Mouse (Mus musculus) urinary bladder, postnatal 4 days (tissue): ENCODE results near the gene Myadml2.
A peak's percentile ranks its signal among the peaks of the same experiment; 100 is the strongest.

Experiments used
- DNase-seq, 2 experiments: peaks; one replicate each; pipeline ENCODE4 v3.0.0; 2021 to 2022; ENCODE audit warnings: low spot score in 2 of 2

The Myadml2 gene

DNA sequence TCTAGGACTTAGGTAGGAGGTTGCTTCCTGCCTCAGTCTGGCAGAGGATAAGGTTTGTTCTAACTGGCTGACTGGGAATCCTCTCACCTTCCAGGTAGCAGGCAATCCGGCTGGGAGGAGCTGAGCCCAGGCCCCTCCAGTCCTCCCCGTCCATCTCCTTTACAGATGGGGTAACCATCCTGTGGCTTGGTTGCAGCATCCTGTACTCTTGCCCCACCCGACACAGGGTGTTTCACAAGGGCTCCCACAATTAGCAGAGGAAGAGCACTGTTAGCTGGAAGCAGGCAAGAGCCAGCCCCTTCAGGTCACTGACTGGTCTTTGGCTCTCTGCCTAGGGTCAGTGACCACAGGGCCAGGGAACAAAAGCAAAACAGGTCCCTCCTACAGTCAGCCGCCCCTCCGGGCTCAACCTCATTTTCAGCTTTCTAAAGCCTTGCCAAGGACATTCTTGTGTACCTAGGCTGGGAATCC lies 17.5 kb downstream of the Myadml2 start:
- DNase-seq = no peak

GRCm38 (mm10) chr11:120629911-120630310 lies 18.0 kb downstream of the Myadml2 start:
- DNase-seq = no peak

DNA sequence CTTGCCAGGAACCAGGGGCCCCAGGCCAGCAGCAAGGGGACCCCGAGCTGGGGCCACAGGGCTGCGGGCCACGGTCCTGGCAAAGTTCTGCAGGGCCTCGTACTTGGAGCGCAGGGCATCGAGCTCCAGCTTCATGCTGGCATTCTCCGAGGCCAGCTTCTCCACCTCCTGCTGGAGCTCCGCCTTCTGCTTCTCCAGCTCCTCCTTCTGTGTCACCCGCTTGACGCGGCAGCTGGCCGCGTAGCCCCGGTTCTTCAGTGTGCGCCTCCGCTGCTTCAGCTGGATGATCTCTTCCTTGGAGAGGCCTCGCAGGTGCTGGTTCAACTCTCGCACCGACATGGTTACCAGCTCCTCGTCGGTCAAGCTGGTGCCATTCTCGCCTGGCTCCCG lies 18.6 kb downstream of the Myadml2 start:
- DNase-seq = no peak

DNA sequence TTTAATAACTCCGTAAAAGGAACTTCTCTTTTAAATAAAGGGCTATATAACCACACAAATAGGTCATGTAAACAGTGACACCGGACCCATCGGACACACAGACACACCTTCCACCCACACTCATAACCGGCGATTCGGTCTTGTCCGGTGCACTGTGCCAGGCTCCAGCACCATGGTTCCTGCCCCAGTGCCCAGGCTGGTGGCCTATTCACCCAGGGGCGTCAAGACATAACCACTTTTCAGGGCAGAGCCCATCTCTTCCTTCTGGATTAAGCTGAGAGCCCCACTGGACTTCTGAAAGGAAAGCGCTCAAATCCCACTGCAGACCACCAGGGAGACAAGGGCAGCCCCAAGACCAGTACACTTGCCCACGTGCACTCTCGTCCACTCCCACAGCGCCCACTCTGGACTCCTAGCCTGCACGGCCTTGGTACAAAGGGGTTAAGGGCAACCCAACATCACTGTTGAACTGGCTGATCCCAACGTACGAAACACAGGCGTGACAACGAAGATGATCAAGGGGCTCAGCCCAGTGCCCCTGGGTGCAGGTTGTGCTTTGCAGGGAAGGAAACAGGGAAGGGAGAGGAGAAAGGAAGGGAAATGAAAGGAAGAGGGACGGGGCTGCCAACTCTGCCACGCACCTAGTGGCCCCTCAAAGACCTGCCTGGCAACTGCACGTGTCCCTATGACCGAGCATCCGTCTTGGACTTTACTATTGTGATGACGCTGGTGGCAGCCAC lies 19.2 kb downstream of the Myadml2 start:
- DNase-seq = no peak

- peak in 1 of 2 experiments; percentile 16 for DNase-seq
Observed at GRCm38 (mm10) chr11:120627468-120628300, 20.3 kb downstream of the Myadml2 start.

DNA sequence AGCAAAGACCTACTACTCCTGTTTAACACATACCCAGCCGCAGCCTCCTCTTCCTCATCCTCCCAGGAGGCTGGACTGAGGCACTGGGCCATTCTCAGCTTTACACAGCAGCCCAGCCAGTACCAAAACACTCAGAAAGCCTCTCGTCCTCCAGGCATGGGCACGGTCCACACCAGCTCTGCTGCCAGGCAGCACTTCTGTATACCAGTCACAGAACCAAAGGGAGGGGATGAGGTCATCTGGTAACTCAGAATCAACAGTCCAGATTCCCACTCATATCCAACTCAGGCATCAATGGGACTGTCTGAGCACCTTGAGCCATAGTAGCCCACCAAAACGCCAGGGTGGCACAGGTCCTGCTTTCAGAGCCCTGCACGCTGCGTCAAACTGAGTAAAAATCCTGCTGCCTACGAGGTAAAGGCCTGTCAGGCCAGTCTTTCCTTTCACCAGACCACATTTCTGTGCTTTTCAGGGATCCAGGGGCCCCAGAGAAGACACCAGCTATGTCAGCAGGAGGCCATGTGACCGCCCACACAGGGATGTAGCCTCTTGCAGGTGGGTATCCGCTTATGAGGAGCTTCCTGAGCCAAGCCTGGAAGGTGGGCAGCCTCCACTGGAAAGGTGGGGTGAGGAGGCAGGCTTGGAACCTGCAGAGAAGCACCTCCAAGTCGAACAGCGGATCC lies 21.0 kb downstream of the Myadml2 start:
- no peak for DNase-seq

DNA sequence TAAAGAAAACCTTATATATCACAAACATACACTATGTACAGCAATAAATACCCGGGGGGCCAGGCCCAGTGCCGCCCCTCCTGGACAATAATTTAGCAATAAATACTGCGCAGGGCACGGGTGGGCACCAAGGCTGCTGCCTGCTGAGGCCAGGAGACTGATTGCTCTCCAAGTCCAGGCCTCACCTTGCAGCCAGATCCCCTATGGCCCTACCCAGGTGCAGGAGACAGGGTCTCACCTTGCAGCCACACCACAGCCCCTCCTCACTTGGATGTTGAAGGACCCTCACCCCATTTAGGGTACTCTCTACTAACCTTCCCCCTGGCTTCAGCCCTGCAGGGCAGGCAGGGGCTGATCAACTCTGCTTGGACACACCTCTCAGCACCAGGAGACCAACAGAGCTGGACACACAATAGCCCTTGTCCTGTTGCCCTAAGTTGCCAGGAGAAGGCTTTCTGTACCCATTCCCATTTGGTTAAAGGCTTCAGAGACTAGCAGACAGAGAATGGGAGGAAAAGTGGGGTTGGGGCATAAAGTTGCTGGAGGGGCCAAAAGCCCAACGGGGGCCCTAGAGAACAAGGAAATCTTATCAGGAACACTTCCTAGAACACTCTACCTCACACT lies 22.7 kb downstream of the Myadml2 start, which contains the start of gene Sirt7:
TSS of gene Sirt7 (minus strand) at position 89 of the 624 bp plus-strand sequence.
- DNase-seq = peak in 1 of 2 experiments; percentile 16

GRCm38 (mm10) chr11:120624680-120625111 lies 23.3 kb downstream of the Myadml2 start:
- peak; percentile 82 to 87 for DNase-seq

GRCm38 (mm10) chr11:120623961-120624679 lies 23.8 kb downstream of the Myadml2 start:
- peak in 1 of 2 experiments; percentile 52 for DNase-seq

DNA sequence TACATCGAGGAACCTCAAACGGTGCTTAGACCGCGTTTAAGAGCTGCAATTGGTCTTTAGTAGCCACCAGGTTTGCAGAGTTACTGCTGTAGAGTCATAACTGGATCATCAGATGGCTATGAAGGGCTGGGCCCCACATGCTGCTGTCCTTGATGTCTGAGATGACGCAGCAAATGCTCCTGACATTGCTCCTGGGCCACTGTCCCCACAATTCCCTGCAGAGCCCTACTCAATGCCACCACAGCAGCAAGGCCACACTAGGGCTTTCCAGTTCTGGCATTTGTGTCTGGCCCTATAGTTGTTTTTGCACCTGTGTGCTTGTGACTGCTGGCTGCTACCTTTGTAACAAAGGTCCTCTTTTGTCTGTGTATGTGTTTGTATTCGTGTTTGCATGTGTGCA lies 25.2 kb downstream of the Myadml2 start:
- no peak for DNase-seq

- no peak for DNase-seq
Observed at GRCm38 (mm10) chr11:120620195-120620594, 27.8 kb downstream of the Myadml2 start.

- DNase-seq = peak in 1 of 2 experiments; percentile 18
Observed at GRCm38 (mm10) chr11:120618619-120619535, 29.1 kb downstream of the Myadml2 start.

GRCm38 (mm10) chr11:120617519-120618112 lies 30.3 kb downstream of the Myadml2 start, which contains the start of gene Pcyt2:
Pcyt2 (minus strand) TSS chr11:120617936.
- peak; percentile 91 to 92 for DNase-seq

DNA sequence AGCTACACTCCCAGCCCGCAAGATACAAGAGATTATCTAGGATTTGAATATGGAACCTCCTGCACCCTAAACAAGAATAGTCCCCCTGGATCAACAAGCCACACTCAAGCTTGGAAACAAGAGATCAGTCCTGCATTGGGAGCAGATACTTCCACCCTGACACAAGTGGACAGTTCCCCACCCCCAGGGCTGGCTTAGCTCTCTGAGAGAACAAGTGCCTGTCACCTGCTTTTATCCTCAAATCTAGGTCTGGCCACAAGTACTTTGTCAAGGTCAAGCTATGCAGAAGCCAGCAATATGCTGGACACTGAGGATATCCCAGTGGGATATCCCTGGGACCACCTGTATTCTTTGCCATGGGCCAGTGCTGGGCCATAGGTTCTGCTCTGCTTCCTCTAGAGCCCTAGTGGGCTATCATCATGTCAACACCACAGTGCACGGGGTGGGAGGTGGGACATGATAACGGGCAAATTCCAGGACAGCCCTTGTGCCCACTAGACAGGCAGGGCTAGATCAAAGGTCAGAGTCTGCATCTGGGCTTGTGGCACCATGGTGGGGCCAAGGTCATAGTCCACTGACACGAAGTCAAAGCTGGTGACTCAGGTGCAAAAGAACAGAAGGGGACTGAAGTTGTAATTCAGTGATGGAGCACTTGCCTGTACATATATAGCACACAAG lies 31.2 kb downstream of the Myadml2 start:
- no peak for DNase-seq

DNA sequence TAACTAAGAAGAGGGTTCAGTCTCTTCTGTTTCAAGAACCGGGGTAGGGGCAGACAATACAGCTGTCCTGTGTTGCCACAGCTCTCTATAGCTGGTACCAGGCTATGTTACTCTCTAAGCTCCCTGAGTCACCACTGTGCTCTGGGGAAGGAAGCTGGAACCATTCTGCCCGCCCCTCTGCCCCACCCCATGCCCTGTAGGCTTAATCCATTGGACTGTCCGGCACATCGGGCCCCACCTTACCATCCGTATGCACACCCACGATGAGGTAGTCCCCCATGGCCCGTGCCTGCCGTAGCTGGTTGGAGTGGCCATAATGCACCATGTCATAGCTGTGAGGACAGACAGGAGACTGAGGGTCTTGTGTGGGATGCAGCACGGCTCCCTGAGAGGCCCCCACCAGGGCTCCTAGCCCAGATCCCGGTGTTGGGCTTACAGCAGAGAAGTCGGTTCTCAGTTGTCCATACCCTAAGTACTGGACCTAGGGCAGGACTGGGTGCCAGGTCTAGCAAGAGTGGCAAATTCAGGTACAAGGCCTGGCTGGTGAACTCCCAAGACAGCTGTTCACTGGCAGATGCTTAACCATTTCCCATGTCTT lies 32.3 kb downstream of the Myadml2 start:
- no peak for DNase-seq

GRCm38 (mm10) chr11:120615167-120615566 lies 32.8 kb downstream of the Myadml2 start:
- DNase-seq = peak in 1 of 2 experiments; percentile 16

GRCm38 (mm10) chr11:120613976-120614375 lies 34.0 kb downstream of the Myadml2 start:
- DNase-seq = no peak

DNA sequence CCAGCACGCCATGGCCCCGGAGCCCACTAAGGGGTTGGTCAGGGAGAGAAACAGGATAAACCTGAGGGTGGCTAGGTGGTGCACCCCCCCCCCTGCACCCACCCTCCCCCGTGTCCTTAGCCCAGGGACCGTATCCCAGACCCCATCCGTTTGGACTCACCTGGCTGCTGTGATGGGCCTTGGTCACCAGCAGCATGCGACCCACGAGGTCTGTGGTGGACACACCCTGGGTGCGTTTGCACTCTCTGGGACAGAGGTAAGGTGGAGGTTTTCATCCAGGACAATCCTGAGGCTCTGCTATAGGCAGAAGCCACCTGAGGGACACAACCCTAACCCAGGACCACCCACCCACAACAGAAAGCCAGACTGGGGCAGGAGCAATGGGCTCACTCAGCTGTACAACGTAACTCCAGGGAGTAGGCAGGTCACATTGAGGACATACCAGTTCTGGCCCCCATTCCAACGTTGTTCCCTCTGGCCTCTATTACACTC lies 34.4 kb downstream of the Myadml2 start:
- DNase-seq = peak in 1 of 2 experiments; percentile 17
